Mouse (Mus musculus): ENCODE results near the gene Nthl1. TPM values are rescaled to one million over a fixed set of nuclear protein-coding genes. Genes with fewer than 3 reads are reported as not detected.

Gene Nthl1
- polyA plus RNA-seq, 1 experiment = 7.5 TPM

GRCm38 (mm10) chr17:24676877-24677276 is 44.4 kb downstream of the Nthl1 start:
- WGBS = 90% methylated on average over 5 of the region's 5 CpGs
- no peak for DNase-seq (ENCODE audit: low read depth, low spot score)

DNA sequence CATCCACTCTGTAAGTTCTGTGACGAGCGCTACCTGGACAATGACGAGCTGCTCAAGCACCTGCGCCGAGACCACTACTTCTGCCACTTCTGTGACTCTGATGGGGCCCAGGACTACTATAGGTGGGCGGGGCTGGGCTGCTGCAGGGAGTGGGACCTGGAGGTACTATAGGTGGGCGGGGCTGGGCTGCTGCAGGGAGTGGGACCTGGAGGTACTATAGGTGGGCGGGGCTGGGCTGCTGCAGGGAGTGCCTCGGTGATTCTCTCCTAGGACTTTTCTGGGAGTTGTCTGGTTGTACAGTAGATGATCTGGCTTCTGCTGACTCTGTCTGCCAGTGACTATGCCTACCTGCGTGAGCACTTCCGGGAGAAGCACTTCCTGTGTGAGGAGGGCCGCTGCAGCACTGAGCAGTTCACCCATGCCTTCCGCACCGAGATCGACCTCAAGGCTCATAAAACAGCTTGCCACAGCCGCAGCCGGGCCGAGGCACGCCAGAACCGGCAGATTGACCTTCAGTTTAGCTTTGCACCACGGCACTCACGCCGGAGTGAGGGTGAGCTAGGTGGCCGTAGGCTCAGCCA is 45.1 kb downstream of the Nthl1 start:
- 50% methylated on average over 24 of the region's 24 CpGs for WGBS
- DNase-seq (ENCODE audit: low read depth, low spot score) = no peak

DNA sequence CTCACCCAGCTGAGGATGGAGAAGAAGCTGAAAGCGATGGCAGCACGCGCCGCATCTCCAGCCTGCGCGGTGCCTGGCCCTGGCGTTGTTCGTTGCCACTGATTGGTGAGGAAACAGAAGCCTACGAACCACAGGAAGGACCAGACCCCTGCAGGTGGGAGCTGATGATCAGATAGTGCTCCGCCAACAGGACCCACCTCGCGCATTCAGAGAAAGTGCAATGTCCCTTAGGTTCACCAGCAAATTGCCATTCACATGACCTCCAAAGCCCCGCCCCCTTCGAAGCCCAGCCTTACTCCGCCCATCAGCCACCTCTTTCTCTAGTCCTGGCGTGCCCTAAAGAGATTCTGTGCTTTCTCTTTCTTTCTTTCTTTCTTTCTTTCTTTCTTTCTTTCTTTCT is 54.0 kb downstream of the Nthl1 start:
- WGBS = 54% methylated on average over 16 of the region's 16 CpGs
- no peak for DNase-seq (ENCODE audit: low read depth, low spot score)

DNA sequence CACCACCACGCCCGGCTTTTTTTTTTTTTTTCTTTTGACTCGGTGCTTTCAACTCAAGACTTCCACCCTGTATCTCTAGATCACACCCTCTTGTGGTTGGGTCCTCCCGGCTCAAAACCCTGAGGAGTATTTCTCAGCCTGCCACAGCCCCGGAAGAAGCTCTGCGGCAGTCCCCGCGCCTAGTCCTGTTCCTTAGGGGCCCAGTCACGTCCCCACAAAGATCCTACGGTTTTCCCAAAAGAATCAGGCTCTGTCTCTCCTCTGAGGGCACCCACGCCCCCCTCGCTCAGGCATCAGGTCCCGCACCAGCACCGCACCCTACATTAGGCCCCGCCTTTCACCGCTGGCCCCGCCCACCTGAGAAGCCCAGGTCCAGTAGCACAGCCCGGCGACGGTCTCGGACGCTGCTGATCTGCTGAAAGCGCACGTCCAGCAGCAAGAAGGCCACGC is 54.7 kb downstream of the Nthl1 start:
- WGBS = 1% methylated on average over 25 of the region's 25 CpGs
- no peak for DNase-seq (ENCODE audit: low read depth, low spot score)

DNA sequence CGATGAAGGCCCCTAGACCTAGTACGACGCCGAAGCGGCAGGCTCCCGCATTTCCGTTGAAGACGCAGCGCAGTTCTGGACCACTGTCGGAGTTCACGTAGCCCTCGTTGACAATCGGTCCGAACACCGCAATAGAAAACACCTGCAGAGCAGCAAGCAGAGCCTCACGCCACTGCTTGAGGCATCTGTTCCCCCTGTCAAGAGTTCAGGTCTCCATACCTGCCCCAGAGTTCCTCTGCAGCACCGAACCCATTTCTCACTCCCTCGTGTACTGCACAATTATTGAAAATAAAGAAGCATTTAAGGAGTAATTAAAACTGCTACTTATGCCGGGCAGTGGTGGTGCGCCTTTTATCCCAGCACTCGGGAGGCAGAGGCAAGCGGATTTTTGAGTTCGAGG is 55.1 kb downstream of the Nthl1 start:
- WGBS = 26% methylated on average over 23 of the region's 23 CpGs
- no peak for DNase-seq (ENCODE audit: low read depth, low spot score)

Other genes with a start within 250 kb of the Nthl1 start
- gene Rnps1, start 218.1 kb upstream of the Nthl1 start, polyA plus RNA-seq (2012; rRNA removed) = 139 and 141 TPM in 2 replicates
- gene Eci1, start 206.0 kb upstream of the Nthl1 start, polyA plus RNA-seq (2012; rRNA removed) = 87.3 and 119 TPM in 2 replicates
- gene Dnase1l2, start 189.6 kb upstream of the Nthl1 start, polyA plus RNA-seq (2012; rRNA removed) = 5.2 and 6.6 TPM in 2 replicates
- 50.4 and 59.4 TPM in 2 replicates for gene E4f1, start 162.4 kb upstream of the Nthl1 start, polyA plus RNA-seq (2012; rRNA removed)
- gene Pgp, start 162.3 kb upstream of the Nthl1 start, polyA plus RNA-seq (2012; rRNA removed) = 82.9 and 90.7 TPM in 2 replicates
- gene Bricd5, start 158.8 kb upstream of the Nthl1 start, polyA plus RNA-seq (2012; rRNA removed) = 2.6 and 2.8 TPM in 2 replicates
- gene Mlst8, start 153.6 kb upstream of the Nthl1 start, polyA plus RNA-seq (2012; rRNA removed) = 43.0 and 54.9 TPM in 2 replicates
- 0.26 and 0.59 TPM in 2 replicates for gene Caskin1, start 144.1 kb upstream of the Nthl1 start, polyA plus RNA-seq (2012; rRNA removed)
- 119 and 178 TPM in 2 replicates for gene Traf7, start 104.7 kb upstream of the Nthl1 start, polyA plus RNA-seq (2012; rRNA removed)
- gene Rab26, start 98.5 kb upstream of the Nthl1 start, polyA plus RNA-seq (2012; rRNA removed) = 0.41 and 0.52 TPM in 2 replicates
- 25.5 and 35.8 TPM in 2 replicates for gene Pkd1, start 82.8 kb upstream of the Nthl1 start, polyA plus RNA-seq (2012; rRNA removed)
- 84.7 and 109 TPM in 2 replicates for gene Tsc2, start 50 bp upstream of the Nthl1 start, polyA plus RNA-seq (2012; rRNA removed)
- 30.0 and 37.4 TPM in 2 replicates for gene Slc9a3r2, start 17.6 kb downstream of the Nthl1 start, polyA plus RNA-seq (2012; rRNA removed)
- not detected in 2 replicates for gene Npw, start 25.8 kb downstream of the Nthl1 start, polyA plus RNA-seq (2012; rRNA removed)
- 52.1 and 78.3 TPM in 2 replicates for gene Zfp598, start 37.0 kb downstream of the Nthl1 start, polyA plus RNA-seq (2012; rRNA removed)
- 1.8 and 2.7 TPM in 2 replicates for gene Syngr3, start 57.3 kb downstream of the Nthl1 start, polyA plus RNA-seq (2012; rRNA removed)
- gene Gfer, start 63.5 kb downstream of the Nthl1 start, polyA plus RNA-seq (2012; rRNA removed) = 22.8 and 22.9 TPM in 2 replicates
- 181 and 212 TPM in 2 replicates for gene Noxo1, start 63.6 kb downstream of the Nthl1 start, polyA plus RNA-seq (2012; rRNA removed)
- 46.1 and 51.7 TPM in 2 replicates for gene Tbl3, start 75.0 kb downstream of the Nthl1 start, polyA plus RNA-seq (2012; rRNA removed)
- gene Rnf151, start 85.4 kb downstream of the Nthl1 start, polyA plus RNA-seq (2012; rRNA removed) = 0.12 and 0.35 TPM in 2 replicates
- gene Rps2, start 85.4 kb downstream of the Nthl1 start, polyA plus RNA-seq (2012; rRNA removed) = 3,715 and 4,974 TPM in 2 replicates
- gene Ndufb10, start 91.8 kb downstream of the Nthl1 start, polyA plus RNA-seq (2012; rRNA removed) = 371 and 397 TPM in 2 replicates
- gene Rpl3l, start 95.1 kb downstream of the Nthl1 start, polyA plus RNA-seq (2012; rRNA removed) = 0.10 and 0.22 TPM in 2 replicates
- 96.0 and 103 TPM in 2 replicates for gene Msrb1, start 104.0 kb downstream of the Nthl1 start, polyA plus RNA-seq (2012; rRNA removed)
- gene Hs3st6, start 120.3 kb downstream of the Nthl1 start, polyA plus RNA-seq (2012; rRNA removed) = 0.98 and 1.7 TPM in 2 replicates
- gene Meiob, start 171.6 kb downstream of the Nthl1 start, polyA plus RNA-seq (2012; rRNA removed) = 0.05 TPM in 1 of 2 replicates, not detected in the other
- gene Hagh, start 207.5 kb downstream of the Nthl1 start, polyA plus RNA-seq (2012; rRNA removed) = 105 and 239 TPM in 2 replicates
- 54.7 and 121 TPM in 2 replicates for gene Fahd1, start 217.7 kb downstream of the Nthl1 start, polyA plus RNA-seq (2012; rRNA removed)
- 1.1 and 1.4 TPM in 2 replicates for gene Igfals, start 233.3 kb downstream of the Nthl1 start, polyA plus RNA-seq (2012; rRNA removed)

Data from large intestine, adult 2 months (tissue).